In genomic region chr8:34268806-34269520, GRCm38 (mm10) we compare ENCODE assay signal across 11 mouse cellular contexts.
A peak's percentile ranks its signal among the peaks of the same experiment; 100 is the strongest.
DNase-seq lines count a peak whose midpoint lies in the region; ATAC-seq and TF ChIP-seq lines count a peak whose summit lies in the region.
"Had no signal": no experiment of that assay in that cellular context is flagged by ENCODE, and none has a peak within 500 bp of the region (broad histone marks: within the 10 kb centered on the region; RNA-seq: fewer than 3 reads in every experiment).

No protein-coding gene starts in this region.

- no peak overlapping the region for H3K4me3 ChIP-seq in kidney, postnatal 0 days (replicated peaks; ENCODE audit: low read depth, low read length)
- no peak overlapping the region for H3K4me3 ChIP-seq in kidney, embryonic 15.5 days (replicated peaks)

- no peak for TF ChIP-seq POLR2A in brain, embryonic 14.5 days (IDR thresholded peaks at IDR 0.05; ENCODE audit: borderline replicate concordance, extremely low read depth, insufficient read depth, insufficient read length, poor library complexity, severe bottlenecking)

- peak; percentile 36; the same call in 1 of the 2 replicates for TF ChIP-seq CTCF in kidney, postnatal 0 days (IDR thresholded peaks at IDR 0.05; ENCODE audit: low read depth)
- TF ChIP-seq CTCF in brain, embryonic 14.5 days (IDR thresholded peaks at IDR 0.05; ENCODE audit: borderline replicate concordance, extremely low read depth, insufficient read depth, insufficient read length): peak; percentile 15; the same call in 1 of the 2 replicates

- H3K36me3 ChIP-seq in kidney, postnatal 0 days (ENCODE audit: insufficient read depth, low read length): no peaks in the 10 kb centered on the region
- no peaks in the 10 kb centered on the region for H3K36me3 ChIP-seq in kidney, embryonic 15.5 days

- no peak for ATAC-seq in kidney, postnatal 0 days (replicated peaks; ENCODE audit: low FRiP score, low read depth)
- ATAC-seq in kidney, embryonic 15.5 days (replicated peaks; ENCODE audit: low FRiP score): no peak
- no peak for ATAC-seq in inflammation-experienced regulatory T-cells, adult 6 months
- ATAC-seq: midbrain, embryonic 16.5 days had no signal

- WGBS in kidney, postnatal 0 days: 83% methylated on average over 18 of the region's 18 CpGs
- WGBS in kidney, embryonic 15.5 days: 85% methylated on average over 18 of the region's 18 CpGs

- H3K4me2 ChIP-seq in kidney, postnatal 0 days (ENCODE audit: low read length): no peak overlapping the region
- no peak overlapping the region for H3K4me2 ChIP-seq in kidney, embryonic 15.5 days

- H3K9me3 ChIP-seq in kidney, postnatal 0 days (replicated peaks; ENCODE audit: low read length): no peaks in the 10 kb centered on the region
- no peaks in the 10 kb centered on the region for H3K9me3 ChIP-seq in kidney, embryonic 15.5 days (replicated peaks)

- no peaks in the 10 kb centered on the region for H3K4me1 ChIP-seq in kidney, postnatal 0 days (replicated peaks; ENCODE audit: insufficient read depth, low read length)
- H3K4me1 ChIP-seq in kidney, embryonic 15.5 days: no peaks in the 10 kb centered on the region

- no peak overlapping the region for H3K9ac ChIP-seq in kidney, postnatal 0 days (ENCODE audit: low read depth, low read length)
- no peak overlapping the region for H3K9ac ChIP-seq in kidney, embryonic 15.5 days

- no peak for DNase-seq in kidney, postnatal 0 days (ENCODE audit: low spot score)
- peak; percentile 18 for DNase-seq in thymus, postnatal 25 days
- DNase-seq in thymus, postnatal 10 days (ENCODE audit: low spot score in 2 of 2): no peak
- no peak for DNase-seq in brain, embryonic 14.5 days (ENCODE audit: low read depth)
- DNase-seq in ovary, postnatal 14 days (ENCODE audit: low spot score): no peak
- DNase-seq: heart, postnatal 36 days; kidney, postnatal 14 days; lung, adult 18-20 months had no signal

- no peaks in the 10 kb centered on the region for H3K27me3 ChIP-seq in kidney, postnatal 0 days (ENCODE audit: insufficient read depth, low read length)
- H3K27me3 ChIP-seq in kidney, embryonic 15.5 days: no peaks in the 10 kb centered on the region

- H3K27ac ChIP-seq in kidney, postnatal 0 days: no peak overlapping the region
- no peak overlapping the region for H3K27ac ChIP-seq in kidney, embryonic 15.5 days
